Mouse (Mus musculus) layer of hippocampus, postnatal 25 days (tissue): ENCODE results near the gene Eif2ak1. TPM values are rescaled to one million over a fixed set of nuclear protein-coding genes. Genes with fewer than 3 reads are reported as not detected.

Experiments
- DNase-seq, 2 experiments: peaks; one replicate each; pipeline ENCODE4 v3.0.0; 2022; ENCODE audit warnings: mixed read lengths in 2 of 2, low spot score in 1 of 2; ENCODE audit errors: extremely low spot score in 1 of 2
- total RNA-seq, 2 experiments: library from RNA; stranded (reverse); gene quantifications; 2 replicates each; pipeline ENCODE4 v1.2.3; 2021

The Eif2ak1 gene
- total RNA-seq, 2 experiments from 2014 or later: 41.3 to 41.7 TPM

DNA sequence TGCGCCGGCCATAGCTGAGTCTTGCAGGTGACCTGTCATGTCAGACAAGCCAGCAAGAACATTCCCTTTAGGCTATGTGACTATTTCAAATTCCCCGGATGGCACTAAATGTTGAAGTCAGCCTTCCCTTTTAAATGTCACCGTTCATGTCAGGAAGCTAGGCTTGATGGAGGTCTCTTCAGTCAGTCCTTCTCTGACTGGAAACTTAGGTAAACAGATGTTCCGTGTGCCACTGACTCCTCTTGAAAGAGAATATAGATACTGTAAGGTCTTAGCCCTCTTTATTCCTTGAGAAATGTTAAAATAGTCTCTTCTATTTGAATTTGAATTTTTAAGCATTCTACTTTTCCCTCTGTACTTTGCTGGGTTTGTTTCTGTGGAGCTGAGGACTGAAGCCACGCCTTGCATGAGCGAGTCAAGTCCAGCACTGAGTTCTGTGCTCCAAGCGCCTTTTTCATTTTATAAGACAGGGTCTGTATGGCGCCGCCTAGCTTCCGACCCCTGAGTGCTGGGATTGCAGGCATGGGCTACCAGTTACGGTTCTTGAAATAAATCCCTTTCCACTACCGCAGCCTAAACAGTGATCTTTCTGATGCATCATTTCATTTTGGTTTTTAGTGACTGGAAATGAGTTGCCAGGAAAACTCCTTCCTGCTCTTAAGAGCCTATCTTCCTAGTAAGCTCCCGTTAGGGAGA, 80.2 kb downstream of the Eif2ak1 start, which contains the start of gene Ankrd61:
Ankrd61 (minus strand) TSS at position 51 of the 696 bp plus-strand sequence.
- no peak for DNase-seq

DNA sequence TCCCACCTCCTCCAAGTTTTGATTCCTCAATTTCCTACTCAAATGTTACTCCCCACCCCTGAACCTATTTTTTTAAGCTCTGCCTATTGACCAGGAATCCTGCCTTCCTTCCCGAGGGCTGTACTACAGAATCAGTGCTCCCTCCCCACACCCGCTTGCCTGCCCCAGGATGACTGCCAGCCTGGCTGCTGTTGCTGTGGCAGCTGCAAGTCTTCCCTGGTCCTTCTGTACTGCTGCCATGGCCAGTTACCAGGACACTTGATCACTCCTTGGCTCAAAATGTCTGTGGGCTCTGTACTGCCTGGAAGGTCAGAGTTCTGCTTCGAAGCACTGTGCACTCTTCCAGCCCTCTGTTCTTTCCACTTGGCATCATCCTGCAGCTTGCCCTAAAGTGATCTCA, 84.5 kb downstream of the Eif2ak1 start:
- DNase-seq: peak in 1 of 2 experiments; percentile 19

DNA sequence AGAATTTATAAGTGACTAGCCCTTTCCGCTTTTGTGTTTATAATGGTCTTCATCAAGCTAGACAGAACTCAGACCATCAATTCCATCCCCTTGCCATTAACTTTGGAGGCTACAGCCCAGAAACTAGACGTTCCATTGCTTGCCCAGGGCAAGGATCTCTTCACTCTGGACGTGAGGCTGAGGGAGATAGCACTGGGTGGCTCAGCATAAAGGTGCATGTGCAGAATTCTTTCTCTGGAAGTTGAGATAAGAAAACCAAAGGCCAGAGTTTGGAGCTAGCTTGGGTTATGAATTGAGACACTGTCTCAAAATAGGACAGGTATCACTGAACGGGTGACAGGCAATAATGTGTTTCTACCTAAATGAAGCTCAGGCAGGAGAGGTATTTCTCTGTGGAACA, 86.2 kb downstream of the Eif2ak1 start:
- DNase-seq: no peak

DNA sequence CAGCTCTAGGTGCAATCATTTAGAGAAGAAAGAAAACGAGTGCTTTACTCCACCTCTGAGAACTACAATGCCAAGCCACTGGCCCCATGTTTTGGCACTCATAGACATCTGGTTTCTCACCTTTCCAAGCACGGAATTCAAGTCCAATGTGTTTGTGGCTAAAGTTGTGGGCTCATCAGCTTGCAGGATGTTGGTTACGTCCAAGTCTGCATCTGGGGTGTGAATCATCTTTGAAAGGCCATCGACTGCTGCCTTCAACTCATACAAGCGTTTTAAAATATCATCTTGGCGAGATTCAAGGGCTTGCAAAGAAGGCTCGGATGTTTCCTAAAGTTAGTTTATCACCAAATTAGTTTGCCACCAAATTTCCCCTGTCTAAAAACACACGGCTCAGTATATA, 88.8 kb downstream of the Eif2ak1 start:
- no peak for DNase-seq

DNA sequence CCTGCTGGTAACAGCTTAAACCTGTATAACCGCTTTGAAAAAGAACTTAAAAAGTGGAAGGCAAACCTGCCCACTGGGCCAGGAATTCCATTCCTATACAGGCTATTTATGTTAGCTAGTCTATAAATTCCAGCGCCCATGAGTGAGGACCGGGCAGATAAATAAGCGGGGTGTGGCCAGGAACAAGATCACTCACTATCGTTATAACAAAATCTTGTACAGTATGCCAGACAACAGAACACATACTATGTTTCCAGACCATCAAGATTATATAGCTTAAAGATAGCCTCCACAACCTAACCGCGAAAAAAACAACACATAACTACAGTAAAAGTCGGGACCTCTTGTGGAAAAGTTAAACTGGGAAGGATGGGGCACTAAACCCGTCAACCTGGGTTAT, 91.3 kb downstream of the Eif2ak1 start:
- DNase-seq: no peak

DNA sequence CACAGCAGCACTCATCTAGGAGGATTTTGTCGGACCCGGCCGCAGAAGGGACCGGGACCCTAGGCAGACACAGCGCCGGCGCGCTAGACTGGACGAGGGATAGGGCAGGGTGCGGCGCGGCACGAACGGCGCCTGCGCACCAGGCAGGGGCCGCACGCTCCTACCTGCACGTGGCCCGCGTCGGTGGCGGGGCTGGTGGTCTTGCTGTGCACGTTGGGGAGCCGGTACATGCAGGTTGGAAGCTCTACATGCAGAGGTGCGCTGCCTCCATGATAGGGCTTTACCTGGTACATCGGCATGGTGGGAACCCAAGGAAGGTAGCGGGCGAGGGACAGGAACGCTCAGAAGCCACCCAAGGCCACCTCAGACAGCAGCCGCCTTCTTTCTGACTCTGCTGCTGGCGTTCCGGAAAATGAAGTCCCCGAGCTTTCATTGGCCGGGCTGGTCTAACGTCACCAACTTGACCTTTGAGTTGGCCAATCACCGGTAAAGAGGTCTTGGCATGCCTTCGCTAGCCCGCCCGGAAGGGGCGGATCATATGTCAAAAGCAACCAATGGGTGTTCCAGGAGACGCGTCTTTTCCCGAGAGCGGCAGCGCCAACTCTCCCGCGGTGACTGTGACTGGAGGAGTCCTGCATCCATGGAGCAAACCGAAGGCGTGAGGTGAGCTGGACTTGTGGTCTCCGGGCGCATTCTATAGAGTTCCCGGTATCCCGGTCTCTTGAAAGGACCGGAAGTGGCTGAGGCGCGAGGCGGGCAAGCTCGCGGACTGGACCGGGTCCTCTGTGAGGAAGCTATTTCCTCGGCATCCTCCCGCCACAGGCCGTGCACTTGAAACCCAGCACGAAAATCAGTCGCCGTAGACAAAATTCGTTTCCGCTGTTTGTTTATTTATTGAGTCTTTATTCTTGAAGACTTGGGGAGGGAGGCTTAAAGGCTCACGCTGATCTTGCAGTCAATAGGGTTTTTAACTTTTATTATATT, 92.1 kb downstream of the Eif2ak1 start, which contains the start of the genes Aimp2 and Pms2:
Aimp2 (minus strand) TSS at position 431 of the 984 bp plus-strand sequence.
Pms2 (plus strand) TSS at position 548 of the 984 bp plus-strand sequence.
- peak; percentile 83 to 87 for DNase-seq

DNA sequence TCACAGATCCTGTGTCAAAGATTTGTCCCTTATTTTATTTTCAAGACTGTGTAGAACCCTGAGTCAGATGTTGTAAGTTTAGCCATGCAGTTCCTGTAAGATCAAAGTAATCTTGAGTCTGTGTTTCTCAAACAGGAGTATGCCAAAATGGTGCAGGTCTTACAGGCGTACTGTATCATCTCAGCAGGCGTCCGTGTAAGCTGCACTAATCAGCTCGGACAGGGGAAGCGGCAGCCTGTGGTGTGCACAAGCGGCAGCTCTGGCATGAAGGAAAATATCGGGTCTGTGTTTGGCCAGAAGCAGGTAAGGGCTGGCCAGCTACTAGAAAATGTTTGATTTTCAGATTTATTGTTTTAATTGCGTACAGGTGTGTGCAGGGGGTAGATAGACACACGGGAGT, 98.6 kb downstream of the Eif2ak1 start:
- DNase-seq: no peak

DNA sequence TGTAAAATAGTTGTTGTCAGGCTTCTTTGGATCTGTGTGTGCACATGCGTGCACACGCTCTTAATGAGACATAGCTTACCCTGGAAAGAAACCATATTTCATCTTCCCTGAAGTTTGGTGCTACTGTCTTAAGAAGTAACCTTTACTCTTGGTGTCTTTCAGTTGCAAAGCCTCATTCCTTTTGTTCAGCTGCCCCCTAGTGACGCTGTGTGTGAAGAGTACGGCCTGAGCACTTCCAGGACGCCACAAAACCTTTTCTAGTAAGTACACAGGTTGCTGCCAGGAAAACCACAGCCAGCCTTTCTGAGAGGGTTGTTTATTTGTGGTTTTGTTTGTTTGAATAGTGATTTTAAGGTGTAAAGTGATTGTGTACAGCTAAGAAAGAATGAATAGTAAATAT, 99.8 kb downstream of the Eif2ak1 start:
- peak in 1 of 2 experiments; percentile 36 for DNase-seq

DNA sequence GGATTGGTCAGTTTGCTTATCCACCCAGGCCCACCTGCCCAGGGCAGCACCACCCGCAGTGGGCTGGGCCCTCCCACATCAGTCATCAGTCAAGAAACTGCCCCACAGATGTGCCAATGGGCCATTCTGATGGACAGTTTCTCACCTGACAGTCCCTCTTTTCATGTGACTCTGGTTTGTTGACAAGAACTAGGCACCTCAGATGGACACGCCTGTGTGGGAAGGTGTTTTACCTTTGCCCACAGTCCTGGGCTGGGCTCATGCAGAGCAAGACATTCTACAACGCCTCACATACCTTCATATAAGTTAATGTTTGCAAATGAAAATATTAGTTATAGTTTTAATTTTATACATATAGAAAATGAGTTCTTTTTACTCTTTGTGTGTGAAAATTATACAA, 100.5 kb downstream of the Eif2ak1 start:
- no peak for DNase-seq

DNA sequence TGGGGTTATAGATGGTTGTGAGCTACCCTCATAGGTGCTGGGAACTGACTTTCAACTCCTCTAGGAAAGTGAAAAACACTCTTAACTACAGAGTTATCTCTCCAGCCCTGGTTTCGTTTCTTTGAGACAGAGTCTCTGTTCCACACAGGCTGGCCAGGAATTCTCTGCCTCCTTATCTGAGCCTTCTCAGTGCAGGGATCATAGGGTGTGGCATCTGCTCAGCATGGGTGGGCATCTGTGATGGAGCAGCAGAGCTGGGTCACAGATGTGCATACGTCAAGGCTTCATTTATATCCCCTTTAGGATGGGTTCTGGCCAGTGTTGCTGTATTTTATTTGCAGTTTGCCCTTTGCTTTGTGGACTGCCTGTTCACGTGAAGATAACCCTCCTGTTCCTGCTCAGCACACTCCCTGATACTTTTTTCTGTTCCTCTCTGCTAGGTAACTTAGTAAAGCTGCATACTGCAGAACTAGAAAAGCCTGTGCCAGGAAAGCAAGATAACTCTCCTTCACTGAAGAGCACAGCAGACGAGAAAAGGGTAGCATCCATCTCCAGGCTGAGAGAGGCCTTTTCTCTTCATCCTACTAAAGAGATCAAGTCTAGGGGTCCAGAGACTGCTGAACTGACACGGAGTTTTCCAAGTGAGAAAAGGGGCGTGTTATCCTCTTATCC, 107.3 kb downstream of the Eif2ak1 start:
- no peak for DNase-seq

DNA sequence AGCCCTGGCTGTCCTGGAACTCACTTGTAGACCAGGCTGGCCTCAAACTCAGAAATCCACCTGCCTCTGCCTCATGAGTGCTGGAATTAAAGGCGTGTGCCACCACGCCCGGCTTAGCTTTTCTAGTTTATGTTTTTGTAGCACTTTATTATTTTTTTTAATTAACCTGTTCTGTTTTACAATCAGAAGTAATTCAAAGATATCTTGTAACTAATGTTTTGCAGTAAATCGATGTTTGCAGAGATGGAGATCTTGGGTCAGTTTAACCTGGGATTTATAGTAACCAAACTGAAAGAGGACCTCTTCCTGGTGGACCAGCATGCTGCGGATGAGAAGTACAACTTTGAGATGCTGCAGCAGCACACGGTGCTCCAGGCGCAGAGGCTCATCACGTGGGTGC, 110.3 kb downstream of the Eif2ak1 start, which contains the start of gene Gm42421:
Gm42421 (plus strand) TSS at position 301 of the 400 bp plus-strand sequence.
- no peak for DNase-seq

DNA sequence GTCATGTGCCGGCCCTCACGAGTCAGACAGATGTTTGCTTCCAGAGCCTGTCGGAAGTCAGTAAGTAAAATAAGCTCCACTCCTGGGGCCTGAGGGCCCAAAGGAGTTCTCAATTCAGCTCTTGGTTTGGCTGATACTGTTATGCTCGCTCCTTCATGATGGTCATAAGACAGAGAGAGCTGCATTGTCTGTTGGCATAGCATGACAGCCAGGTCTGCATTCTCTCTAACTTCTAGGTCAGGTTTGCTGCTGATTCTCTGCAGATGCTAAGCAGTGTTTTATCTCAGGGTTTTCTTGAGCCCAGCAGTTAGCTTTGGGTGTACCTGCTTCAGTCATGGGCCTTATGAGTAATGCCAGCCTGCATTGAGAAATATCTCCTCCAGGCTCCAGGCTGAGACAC, 111.7 kb downstream of the Eif2ak1 start:
- DNase-seq: no peak

DNA sequence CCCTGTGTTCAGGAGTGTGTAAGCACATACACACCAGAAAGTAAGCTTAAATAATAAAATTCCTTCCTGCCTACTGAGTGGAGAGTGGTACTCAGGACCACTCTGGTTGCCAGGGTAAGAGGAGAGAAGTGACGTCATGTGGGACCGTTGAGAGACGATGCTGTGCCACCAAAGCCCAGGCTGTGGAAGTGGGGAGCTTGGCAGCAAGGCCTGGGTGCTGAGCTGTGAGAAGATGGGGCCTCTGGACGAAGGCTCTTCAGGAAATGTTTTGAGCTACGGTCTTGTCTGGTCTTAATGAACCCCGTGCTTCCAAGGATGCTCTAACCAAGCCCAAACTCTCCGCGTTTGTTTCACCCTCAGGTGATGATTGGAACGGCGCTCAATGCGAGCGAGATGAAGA, 113.1 kb downstream of the Eif2ak1 start:
- no peak for DNase-seq

DNA sequence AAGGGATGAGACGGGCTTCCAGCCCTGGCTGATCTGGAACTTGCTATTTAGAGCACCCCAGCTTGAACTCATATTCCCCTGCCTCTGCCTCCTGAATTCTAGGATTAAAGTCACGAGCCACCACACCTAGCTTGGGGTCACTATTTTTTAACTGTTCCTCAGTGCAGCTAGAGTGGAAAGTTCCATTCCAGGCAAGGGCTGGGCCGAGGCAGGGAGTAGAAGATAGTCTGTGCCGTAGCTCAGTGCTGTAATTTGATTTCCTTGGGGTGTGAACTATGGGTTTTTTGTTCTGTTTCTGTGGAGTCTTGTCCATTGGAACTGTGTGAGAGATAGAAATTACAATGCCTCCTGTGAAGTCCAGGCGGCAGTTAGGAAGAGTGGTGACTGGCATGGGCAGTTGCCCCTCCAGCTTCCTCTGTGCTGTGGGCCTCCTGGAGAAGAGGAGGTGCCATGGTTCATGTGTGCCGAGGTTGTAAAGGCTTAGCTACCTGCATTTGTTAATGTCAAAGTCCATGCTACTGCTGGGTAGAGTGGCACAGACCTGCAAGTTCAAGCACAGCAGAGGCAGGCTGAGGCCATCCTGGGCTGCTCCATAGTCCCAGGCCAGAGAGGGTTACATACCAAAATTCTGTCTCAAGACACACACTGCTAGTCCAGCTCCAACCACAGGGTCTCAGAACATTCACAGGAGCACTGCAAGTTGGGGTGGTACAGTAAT, 114.4 kb downstream of the Eif2ak1 start:
- no peak for DNase-seq

DNA sequence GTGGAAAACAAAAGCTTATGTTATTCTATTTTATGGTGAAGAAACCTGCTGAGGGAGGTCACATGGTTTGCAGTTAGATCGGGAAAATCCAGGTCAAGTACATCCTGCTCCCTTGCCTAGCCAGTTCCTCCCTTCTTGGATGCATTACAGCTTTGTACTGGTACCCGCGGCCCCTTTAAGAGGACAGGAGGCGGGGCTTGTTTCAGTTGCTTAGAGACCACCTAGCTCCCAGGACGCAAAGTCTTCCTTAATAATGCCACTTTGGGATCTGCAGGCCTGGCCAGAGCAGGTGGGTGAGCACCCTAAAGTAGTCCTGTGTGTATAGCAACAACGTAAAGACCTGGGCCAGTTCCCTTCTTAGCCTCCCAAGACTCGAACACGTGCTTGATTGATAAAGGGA, 115.2 kb downstream of the Eif2ak1 start, which contains the start of gene Rsph10b:
Rsph10b (plus strand) TSS at position 205 of the 400 bp plus-strand sequence.
- peak in 1 of 2 experiments; percentile 27 for DNase-seq

DNA sequence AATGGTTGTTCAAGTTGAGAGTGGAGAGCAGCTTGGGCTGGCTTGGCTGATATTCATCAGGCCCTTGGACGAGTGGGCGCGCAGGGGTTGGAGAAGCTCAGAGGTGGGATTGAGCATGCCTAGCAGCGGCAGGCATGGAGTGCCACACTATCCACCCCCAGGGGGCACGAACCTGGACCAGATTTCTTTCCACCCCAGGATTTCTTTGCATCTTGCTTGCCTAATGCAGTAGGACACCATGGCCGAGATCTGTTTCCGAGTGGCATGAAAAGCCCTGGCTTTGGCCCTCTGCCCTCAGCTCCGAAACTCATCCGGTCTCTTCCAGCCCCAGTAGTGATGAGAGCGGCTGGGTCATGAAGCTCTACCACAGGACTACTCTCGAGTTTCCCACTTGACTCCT, 115.8 kb downstream of the Eif2ak1 start:
- no peak for DNase-seq

DNA sequence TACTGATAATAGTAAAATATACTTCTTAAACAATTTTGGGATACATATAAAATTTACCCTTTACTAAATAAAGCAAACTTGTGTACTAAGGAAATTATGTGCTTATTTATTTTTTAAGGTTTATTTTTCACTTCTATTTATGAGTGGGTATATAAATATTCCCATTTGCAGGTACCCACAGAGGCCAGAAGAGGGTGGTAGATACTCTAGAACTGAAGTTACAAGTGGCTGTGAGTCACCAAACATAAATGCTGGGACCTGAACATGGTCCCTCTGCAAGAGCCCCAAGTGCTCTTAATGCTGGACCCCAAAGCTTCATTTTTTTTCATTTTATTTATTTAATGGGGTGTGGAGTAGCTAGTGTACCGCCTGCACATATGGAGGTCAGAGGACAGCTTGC, 116.3 kb downstream of the Eif2ak1 start:
- no peak for DNase-seq

DNA sequence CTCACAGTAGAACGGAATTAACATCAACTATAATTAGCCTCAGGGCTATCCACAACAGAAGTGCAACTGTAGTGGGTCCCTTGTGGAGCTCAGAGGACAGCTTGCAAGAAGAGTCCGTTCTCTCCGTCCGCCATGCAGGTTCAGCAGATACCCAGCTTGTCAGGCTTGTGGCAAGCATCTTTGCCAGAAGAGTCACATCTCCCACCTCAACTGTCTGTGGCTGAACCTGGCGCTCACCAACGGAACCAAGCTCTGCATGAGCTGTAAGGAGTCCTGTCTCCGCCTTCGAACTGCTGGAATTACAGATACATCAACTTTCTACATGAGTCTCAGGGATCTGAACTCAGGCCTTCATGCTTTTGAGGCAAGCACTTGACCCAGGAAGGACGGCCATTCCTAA, 118.6 kb downstream of the Eif2ak1 start:
- DNase-seq: no peak

DNA sequence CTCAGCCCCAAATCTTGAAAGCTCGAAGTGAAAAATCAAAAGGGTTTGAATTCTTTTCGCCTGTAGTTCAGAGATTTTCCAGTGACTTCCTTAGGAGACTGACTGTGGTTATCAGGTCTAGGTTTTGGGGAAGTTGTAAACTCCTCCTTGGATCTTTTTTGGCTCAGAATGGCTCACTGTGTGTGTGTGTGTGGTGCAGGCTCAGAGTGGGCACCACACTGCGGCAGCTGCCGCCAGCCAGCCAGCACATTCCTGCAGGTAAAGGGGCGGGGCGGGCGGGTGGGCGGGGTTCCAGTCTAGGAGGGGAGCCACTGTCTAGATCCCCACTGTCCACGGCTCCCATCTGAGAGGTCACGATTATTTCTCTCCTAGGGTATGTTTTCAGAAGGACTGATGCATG, 124.0 kb downstream of the Eif2ak1 start:
- no peak for DNase-seq
